Mouse (Mus musculus) spleen, postnatal 4 days (tissue): ENCODE results near the gene Gm6169.
"Not testable (repeated sequence)": the region's sequence is repeated elsewhere in the genome, so short reads cannot be mapped to it uniquely, and the experiment has no call there.

ENCODE experiments used
- DNase-seq, 2 experiments: peaks; one replicate each; pipeline ENCODE4 v3.0.0; 2022; ENCODE audit warnings: low spot score in 2 of 2

Gm6169 gene

GRCm38 (mm10) chr13:97099187-97099852 lies at the start of gene Gm6169:
Gene Gm6169, minus strand, starts transcription at chr13:97099237.
- peak in 1 of 2 experiments; percentile 17 for DNase-seq

DNA sequence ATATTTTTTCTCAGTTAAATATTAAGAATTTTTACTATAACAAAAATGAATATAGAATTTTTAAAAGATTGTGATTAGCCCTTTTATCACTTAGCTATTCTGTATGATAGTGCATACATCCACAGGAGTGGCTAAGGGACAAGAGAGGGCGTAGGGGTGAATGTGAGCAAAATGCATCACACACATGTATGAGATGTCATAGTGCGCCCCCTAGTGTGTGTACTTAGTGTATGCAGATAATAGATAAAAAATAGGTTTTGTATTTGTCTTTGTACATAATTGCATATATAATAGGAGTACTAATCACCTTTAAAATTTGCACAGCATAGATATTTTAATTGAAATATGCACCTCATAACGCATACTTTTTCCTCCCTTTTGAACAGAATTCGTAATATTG lies 46.8 kb upstream of the Gm6169 start:
- peak; percentile 45 to 77 for DNase-seq

DNA sequence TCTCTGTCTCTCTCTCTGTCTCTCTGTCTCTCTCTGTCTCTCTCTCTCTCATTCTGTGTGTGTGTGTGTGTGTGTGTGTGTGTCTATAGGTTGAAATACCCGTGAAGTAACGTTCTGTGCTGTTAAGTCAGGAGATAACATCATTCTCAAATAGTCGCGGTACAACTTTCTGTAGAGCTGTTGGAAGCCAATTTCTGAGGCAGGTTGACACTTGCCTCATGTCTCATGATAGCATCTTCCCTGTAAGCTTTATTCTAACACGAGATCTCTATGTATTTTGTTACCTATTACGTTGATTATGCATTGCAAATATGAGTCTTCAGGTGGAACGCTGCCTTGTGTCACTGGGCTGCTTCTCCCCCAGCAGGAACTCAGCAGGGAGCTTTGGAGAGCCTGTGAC lies 43.3 kb upstream of the Gm6169 start:
- no peak for DNase-seq

GRCm38 (mm10) chr13:97138404-97138931 lies 39.4 kb upstream of the Gm6169 start:
- not testable (repeated sequence) for DNase-seq

- peak; percentile 88 to 91 for DNase-seq
Observed at GRCm38 (mm10) chr13:97137466-97138400, 38.7 kb upstream of the Gm6169 start, which contains the start of the genes Gfm2 and Nsa2. Gene Gfm2, plus strand, starts transcription at chr13:97137937. Gene Nsa2, minus strand, starts transcription at chr13:97137937.

DNA sequence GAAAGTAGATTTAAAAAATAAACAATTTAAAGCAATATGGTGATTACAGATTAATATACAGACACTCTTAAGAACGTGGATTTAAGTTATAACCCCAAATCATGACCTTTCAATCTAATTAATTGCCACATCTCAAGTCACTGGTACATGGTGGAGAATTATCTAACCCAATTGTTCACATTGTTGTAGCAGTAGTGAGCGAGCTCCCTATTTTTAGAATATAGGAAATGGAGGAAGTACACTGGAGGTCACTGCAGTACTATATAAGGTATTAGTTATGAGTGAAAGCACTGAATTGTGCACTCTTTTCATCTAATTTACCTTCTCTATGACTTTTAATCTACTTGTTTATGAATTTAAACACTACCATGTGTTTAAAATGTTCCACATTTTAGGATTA lies 31.4 kb upstream of the Gm6169 start:
- not testable (repeated sequence) for DNase-seq

DNA sequence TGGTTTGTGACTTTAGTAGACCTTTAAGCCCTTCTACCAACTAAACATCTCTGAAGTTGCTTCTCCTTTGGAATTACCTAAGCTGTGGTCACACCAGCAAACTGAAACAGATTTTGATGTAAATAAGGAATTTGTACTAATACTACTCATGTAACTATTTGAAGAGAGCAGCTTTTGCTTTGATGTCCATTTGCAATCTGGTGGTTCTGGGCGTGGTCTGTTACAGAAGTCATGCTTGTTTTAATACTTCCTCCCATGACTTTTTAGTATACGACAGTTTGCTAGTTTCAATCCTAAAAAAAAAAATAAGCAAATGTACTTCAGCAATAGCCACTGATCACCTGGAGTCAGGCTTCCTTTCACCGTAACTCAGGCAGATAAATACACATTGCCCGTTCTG lies 30.6 kb upstream of the Gm6169 start:
- not testable (repeated sequence) for DNase-seq

DNA sequence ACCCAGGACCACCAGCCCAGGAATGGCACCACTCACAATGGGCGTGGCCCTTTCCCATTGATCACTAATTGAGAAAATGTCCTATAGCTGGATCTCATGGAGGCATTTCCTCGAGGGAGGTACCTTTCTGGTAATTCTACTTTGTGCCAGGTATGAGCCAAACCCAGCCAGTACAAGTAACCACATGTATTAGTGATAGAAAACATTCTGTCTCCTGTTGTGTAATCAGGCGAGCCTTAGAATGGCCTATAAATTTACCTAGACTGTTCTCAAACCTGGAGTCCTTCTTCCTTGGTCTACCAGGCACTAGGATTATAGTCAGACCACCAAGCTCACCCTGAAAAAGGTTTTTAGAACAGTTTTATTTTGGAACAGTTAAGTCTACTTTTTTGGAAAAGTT lies 22.3 kb upstream of the Gm6169 start:
- no peak for DNase-seq

DNA sequence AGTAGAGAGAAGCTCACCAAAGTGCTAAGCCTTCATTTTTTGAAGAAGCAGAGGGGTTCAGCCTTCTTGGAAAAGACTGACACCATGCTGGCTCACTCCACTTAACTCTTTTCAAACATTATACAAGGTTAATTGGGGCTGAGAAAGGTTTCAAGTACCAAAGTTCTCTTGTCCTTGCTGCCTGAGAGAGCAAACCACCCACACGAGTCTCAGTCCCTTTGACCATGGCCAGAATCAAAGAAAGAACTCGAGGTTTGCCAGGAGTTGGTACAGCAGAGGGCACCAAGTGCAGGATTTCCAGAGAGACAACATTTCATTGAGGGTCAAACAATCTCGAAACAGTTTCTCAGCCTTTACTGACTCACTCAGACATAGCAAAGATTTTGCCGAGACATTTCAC lies 10.0 kb upstream of the Gm6169 start:
- DNase-seq = no peak

GRCm38 (mm10) chr13:97107721-97108120 lies 8.7 kb upstream of the Gm6169 start:
- not testable (repeated sequence) for DNase-seq

GRCm38 (mm10) chr13:97104996-97105395 lies 6.0 kb upstream of the Gm6169 start:
- no peak for DNase-seq

DNA sequence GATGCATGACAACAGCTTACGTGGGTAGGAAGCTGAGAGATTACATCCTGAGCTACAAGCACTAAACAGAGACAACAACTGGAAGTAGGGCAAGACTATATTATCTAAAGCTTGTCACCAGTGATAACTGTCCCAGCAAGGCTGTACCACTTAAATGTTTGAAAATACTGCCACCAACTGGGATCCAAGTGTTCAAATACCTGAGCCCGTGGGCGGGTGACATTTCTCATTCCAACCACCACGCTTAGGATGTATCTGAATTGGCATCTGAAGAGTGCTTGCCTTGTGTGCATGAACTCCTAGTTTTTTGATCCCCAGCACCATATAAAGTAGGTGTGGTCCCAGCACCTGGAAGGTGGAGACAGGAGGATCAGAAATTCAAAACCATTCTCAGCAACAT lies 3.3 kb downstream of the Gm6169 start:
- no peak for DNase-seq

- DNase-seq = no peak
Observed at GRCm38 (mm10) chr13:97088183-97088582, 10.9 kb downstream of the Gm6169 start.

DNA sequence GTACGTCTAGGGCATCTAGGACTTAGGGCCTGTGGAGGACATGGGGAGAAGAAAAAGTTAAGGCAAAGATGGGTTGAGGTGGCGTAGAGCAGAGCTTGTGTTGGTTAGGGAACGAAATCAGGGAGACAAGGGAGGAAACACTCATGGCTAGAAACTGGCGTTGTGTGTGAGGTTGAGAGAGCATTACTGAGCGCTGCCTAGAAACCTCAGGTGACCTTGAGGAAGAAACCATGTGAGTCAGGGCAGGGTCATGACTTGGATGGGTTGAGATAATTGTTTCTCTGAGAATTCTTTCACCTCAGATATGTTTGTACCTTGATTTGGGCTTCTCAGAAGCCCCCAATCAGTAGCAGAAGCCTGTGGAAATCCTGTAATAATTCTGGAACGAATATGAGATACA lies 11.6 kb downstream of the Gm6169 start:
- DNase-seq = no peak

DNA sequence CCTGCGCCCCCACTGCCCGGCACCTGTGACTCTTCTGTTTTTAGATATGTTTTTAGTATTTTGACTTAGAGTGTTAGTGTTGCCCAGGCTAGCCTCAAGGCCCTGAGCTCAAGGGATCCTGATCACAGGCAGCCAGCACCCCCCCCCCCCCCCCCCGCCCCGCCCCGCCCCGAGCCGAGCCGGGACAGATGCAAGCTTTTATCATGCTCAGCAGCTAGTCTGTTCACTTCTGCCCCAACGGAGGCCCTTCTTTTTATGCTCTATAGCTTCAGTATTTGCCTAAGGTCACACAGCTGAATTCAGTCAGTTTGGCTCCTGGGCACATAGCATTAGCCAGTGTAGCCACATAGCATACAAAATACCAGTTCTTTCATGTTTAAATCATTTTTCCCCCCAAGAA lies 12.7 kb downstream of the Gm6169 start:
- no peak for DNase-seq

DNA sequence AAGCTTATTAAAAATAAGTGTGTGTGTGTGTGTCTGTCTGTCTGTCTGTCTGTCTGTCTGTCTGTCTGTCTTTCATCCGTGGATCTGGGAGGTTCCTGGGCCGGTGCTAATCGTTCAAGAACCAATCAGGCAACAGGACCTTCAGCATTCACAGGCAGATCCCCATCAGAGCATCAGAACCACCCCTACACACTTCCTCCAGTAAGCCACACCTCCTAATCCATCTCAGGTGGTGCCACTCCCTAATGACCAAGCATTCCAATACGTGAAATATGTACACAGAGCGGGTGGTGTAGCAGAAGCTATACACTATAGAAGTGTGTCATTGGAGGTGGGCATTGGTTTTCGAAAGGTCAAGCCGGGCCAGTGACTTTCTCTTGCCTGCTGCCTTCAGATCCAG lies 16.6 kb downstream of the Gm6169 start:
- DNase-seq = no peak

GRCm38 (mm10) chr13:97080615-97081014 lies 18.4 kb downstream of the Gm6169 start:
- DNase-seq = no peak

GRCm38 (mm10) chr13:97080201-97080600 lies 18.8 kb downstream of the Gm6169 start:
- DNase-seq = no peak

DNA sequence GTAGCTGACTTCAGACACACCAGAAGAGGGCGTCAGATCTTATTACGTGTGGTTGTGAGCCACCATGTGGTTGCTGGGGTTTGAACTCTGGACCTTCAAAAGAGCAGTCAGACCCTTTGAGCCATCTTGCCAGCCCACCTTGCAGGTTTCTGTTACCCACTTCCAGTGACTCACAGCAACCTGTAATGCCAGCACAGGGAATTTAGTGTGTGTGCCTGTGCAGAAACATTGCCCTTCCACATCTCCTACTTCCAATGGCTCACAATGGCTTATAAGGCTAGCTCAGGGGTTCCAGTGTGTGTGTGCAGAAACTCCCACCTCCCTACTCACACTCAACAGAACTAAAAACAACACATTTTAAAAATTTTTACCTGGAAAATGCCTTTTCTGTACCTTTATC lies 21.5 kb downstream of the Gm6169 start:
- no peak for DNase-seq

- DNase-seq = no peak
Observed at GRCm38 (mm10) chr13:97073497-97073896, 25.5 kb downstream of the Gm6169 start.

DNA sequence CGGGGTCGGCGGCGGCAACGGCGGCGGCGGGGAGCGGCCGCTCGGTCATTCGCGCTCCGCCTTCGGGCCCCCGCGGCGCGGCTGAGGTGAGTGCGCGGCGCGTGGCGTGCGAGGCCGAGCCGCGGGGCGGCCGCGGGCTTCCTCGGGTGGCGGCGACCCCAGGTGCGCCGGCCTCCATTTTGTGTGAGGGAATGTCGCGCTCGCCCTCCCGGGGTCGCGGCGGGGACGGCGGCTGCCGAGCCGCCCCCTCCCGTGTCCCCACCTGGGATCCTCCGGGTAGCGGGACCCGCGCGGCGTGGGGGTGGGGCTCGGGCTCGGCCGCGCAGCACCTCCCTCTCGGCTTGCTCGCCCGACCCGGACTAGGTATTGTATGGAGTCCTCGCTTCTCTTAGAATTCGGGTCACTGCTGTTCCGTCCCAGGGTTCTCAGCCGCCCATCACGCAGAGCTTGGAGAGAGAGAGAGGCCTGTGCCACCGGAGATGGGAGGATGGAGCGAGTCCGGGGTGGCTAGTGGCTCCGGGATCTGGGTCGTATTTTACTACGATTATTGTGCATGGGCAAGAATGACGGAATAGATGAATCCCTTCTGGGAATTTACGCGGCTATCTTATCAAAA lies 27.3 kb downstream of the Gm6169 start:
- no peak for DNase-seq
